Mouse (Mus musculus) midbrain, embryonic 14.5 days (tissue): Measurements from ENCODE around the gene Mfsd4b4. TPM values are rescaled to one million over a fixed set of nuclear protein-coding genes. Genes with fewer than 3 reads are reported as not detected.

ENCODE experiments used
- ATAC-seq: fragments of 200-750 bp; cut with Nextera tagmentation; 2 replicates; pipeline ENCODE4 v1.8.0; 2017; ENCODE audit warnings: moderate number of reproducible peaks, moderate library complexity; ENCODE audit not compliant: low FRiP score, low TSS enrichment
- DNase-seq: peaks from one replicate; pipeline ENCODE4 v3.0.0-alpha.2; 2015
- H3K27ac ChIP-seq: fragments of 300-500 bp; sonication (generic); replicated peaks from 2 replicates; pipeline ENCODE4 v1.5.1; 2014; ENCODE audit warnings: mild to moderate bottlenecking, low read depth, low read length, moderate library complexity
- H3K27me3 ChIP-seq: fragments of 300-500 bp; sonication (generic); 2 replicates; pipeline ENCODE4 v1.6.1; 2014; ENCODE audit warnings: low read length, control low read depth, mixed read lengths; ENCODE audit not compliant: control insufficient read depth, insufficient read depth
- H3K36me3 ChIP-seq: fragments of 300-500 bp; sonication (generic); 2 replicates; pipeline ENCODE4 v1.6.1; 2014; ENCODE audit warnings: low read length, control low read depth; ENCODE audit not compliant: control insufficient read depth, insufficient read depth
- H3K4me1 ChIP-seq: fragments of 300-500 bp; sonication (generic); 2 replicates; pipeline ENCODE4 v1.6.1; 2014; ENCODE audit warnings: mild to moderate bottlenecking, antibody characterized with exemption, low read length, control low read depth; ENCODE audit not compliant: control insufficient read depth, insufficient read depth
- H3K4me2 ChIP-seq: fragments of 300-500 bp; sonication (generic); 2 replicates; pipeline ENCODE4 v1.6.1; 2014; ENCODE audit warnings: mild to moderate bottlenecking, low read length, moderate library complexity
- H3K4me3 ChIP-seq: fragments of 300-500 bp; sonication (generic); replicated peaks from 2 replicates; pipeline ENCODE4 v1.5.1; 2014; ENCODE audit warnings: low read depth, low read length
- H3K9ac ChIP-seq: fragments of 300-500 bp; sonication (generic); replicated peaks from 2 replicates; pipeline ENCODE4 v1.6.1; 2014; ENCODE audit warnings: mild to moderate bottlenecking, low read length, moderate library complexity
- H3K9me3 ChIP-seq: fragments of 300-500 bp; sonication (generic); 2 replicates; pipeline ENCODE4 v1.6.1; 2016; ENCODE audit warnings: low read length, control low read depth, mixed read lengths; ENCODE audit not compliant: control insufficient read depth
- WGBS: fragments of 180-500 bp; shearing (Covaris S2); extraction: QIAGEN DNeasy Blood & Tissue Kit; methylation state at CpG from one replicate; pipeline ENCODE4 v1.1.7; 2014; 5-methylcytosine and 5-hydroxymethylcytosine counted together
- polyA plus RNA-seq: library from polyadenylated mRNA; unstranded; fragments of >200 nt; fragmentation: Nextera tagmentation; extraction: Ambion mirVana; gene quantifications from 2 replicates; pipeline ENCODE4 v1.2.1, GENCODE M21; 2014

Mfsd4b4 gene
- polyA plus RNA-seq, 1 experiment from 2014 or later: 5.0 TPM

DNA sequence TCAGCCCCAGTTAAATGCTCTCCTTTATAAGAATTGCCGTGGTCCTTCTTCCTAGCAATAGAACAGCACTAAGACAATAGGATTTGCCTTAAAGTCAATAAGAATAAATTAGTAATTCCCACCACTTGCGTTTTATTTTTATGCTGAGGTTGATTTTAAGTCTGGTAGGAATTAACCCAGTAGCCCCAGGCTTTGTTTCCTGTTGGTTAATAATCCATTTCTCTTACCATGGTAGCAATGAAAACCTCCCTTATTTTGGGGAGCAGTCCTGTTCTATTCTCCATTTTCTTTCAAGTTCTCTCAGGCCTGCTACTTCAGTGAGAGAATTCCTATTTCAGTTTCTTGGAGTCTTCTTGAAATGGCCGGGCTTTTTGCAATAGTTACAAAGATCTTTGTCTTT is 5.2 kb upstream of the Mfsd4b4 start:
- 0 out of 2 replicates have a peak, but pooled peaks cover 3% of the 10 kb centered on the region for H3K4me1 ChIP-seq
- no peak overlapping the region for H3K9ac ChIP-seq
- no peak overlapping the region for H3K4me2 ChIP-seq
- ATAC-seq: no peak
- WGBS: 73% methylated on average over 3 of the region's 3 CpGs
- H3K9me3 ChIP-seq: no peaks in the 10 kb centered on the region
- DNase-seq: no peak
- H3K4me3 ChIP-seq: no peak overlapping the region
- H3K27ac ChIP-seq: no peak overlapping the region
- no peaks in the 10 kb centered on the region for H3K27me3 ChIP-seq
- H3K36me3 ChIP-seq: no peaks in the 10 kb centered on the region

DNA sequence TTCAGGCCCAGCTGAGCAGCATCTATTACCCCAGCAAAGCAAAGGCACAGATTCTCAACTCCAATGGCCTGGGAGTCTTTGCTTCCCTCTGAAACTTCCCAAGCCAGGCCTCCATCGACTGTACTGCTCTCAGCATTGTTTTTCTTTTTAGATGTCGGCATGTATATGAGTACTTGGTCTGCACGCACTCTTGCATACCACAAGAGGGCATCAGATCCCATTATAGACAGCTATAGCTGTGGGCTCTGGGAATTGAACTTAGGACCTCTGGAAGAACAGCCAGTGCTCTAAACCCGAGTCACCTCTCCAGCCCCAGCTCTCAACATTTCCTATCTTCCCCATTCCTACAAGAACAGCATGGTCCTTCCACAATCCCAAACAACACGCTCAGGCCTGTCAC is 2.5 kb downstream of the Mfsd4b4 start:
- Histone ChIP-seq H3K4me3 (no peak overlapping the region), H3K36me3 (peaks cover 6% of the 10 kb centered on the region), H3K4me1 (peaks cover 13% of the 10 kb centered on the region; the same call in 1 of the 2 replicates), H3K27me3 (no peaks in the 10 kb centered on the region), H3K9ac (no peak overlapping the region), H3K27ac (no peak overlapping the region), H3K4me2 (no peak overlapping the region), H3K9me3 (no peaks in the 10 kb centered on the region)
- 85% methylated on average over 5 of the region's 5 CpGs for WGBS
- DNase-seq (no peak), ATAC-seq (no peak)

DNA sequence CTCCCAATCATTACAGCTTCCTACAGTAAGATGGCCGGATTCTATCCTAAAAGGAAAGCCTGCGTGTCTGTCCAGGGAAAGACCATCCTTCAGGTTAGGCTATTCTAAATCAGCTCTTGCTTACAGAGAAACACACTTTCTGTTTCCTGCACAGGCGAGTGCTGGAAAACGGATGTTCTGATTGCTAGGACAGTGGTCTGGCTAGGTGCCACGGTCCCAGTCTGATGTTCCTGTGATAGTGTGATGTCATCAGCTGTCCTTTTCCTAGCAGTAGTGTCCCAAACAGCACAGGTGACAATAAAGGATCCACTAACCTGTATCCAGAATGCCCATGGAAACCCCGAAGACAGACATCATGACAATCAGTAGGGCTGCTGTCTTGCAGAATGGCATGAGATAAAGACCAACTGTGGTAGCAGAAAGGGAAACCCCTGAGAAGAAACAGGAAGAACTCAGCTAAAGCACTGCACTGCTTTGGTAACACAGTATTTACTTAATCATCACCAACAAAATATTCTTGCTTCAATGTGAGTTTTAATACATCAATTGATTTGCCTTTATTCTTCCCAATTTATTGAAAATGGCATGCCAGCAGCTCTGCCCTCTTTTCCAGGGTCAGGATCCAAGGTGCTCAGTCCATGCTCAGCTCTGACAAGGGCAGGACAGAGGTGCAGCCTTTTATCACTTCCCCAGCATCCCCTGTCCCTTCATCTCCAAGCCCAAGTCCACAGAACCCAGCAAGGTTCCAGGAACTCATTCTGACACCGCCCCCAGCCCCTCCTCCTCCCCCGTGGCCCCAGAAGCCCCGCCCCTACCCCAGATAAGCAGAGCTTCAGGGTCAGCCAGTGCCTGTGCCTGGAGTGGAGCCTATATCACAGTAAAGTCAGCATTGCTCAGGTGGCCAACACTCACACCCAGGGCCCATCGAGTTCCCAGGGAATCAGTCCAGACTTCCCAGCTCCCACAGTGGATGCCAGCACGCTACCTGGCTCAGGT is 5.0 kb downstream of the Mfsd4b4 start:
- H3K9ac ChIP-seq: no peak overlapping the region
- ATAC-seq (no peak), DNase-seq (no peak)
- 74% methylated on average over 11 of the region's 11 CpGs for WGBS
- H3K4me2 ChIP-seq: no peak overlapping the region
- peaks cover 9% of the 10 kb centered on the region; the same call in 1 of the 2 replicates for H3K4me1 ChIP-seq
- H3K27me3 ChIP-seq: no peaks in the 10 kb centered on the region
- no peaks in the 10 kb centered on the region for H3K9me3 ChIP-seq
- peaks cover 6% of the 10 kb centered on the region for H3K36me3 ChIP-seq
- no peak overlapping the region for H3K4me3 ChIP-seq
- H3K27ac ChIP-seq: no peak overlapping the region

DNA sequence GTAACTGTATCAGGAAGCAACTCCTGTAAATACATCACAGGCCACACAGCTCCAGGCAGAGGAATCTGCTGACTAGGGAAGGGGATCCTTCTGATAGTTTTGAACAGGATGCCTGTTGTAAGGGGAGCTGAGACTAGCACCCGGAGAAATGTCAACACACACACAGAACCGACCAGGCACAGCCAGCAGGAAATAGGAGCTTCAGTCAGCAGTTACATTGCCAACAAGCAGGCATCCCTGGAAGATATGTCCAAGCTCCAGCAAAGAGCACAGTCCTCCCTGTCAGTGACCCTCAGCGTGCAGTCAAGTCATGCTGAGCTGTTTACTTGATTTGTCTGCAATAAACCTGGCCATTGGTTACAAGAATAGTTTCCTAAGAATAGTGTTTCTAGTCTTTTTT is 10.4 kb downstream of the Mfsd4b4 start:
- H3K27ac ChIP-seq: no peak overlapping the region
- no peak overlapping the region for H3K9ac ChIP-seq
- H3K9me3 ChIP-seq: no peaks in the 10 kb centered on the region
- H3K36me3 ChIP-seq: peaks cover 6% of the 10 kb centered on the region
- 78% methylated on average over 3 of the region's 3 CpGs for WGBS
- no peak for ATAC-seq
- no peaks in the 10 kb centered on the region for H3K27me3 ChIP-seq
- H3K4me3 ChIP-seq: no peak overlapping the region
- H3K4me1 ChIP-seq: no peaks in the 10 kb centered on the region
- H3K4me2 ChIP-seq: no peak overlapping the region
- DNase-seq: no peak

DNA sequence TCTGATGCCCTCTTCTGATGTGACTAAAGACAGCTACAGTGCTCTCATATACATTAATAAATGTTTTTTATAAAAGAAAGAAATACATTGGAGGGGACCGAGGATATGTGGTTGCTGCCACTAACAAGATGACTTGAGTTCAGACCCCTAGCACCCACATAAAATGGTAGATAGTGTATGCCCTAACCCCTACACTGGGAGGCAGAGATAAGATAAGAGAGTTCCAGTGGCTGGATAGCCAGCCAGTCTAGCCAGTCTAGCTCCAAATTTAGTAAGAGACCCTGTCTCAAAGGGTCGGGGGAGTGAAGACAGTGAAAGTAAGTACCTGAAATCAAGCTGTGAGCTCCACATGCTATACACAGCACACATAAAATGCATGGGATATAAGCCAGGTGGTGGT is 33.5 kb downstream of the Mfsd4b4 start:
- Histone ChIP-seq H3K4me2 (no peak overlapping the region), H3K27ac (no peak overlapping the region), H3K9ac (no peak overlapping the region), H3K36me3 (peaks cover 78% of the 10 kb centered on the region), H3K4me1 (no peaks in the 10 kb centered on the region), H3K27me3 (no peaks in the 10 kb centered on the region), H3K4me3 (no peak overlapping the region), H3K9me3 (no peaks in the 10 kb centered on the region)
- 88% methylated on average over 2 of the region's 2 CpGs for WGBS
- DNase-seq (no peak), ATAC-seq (no peak)

DNA sequence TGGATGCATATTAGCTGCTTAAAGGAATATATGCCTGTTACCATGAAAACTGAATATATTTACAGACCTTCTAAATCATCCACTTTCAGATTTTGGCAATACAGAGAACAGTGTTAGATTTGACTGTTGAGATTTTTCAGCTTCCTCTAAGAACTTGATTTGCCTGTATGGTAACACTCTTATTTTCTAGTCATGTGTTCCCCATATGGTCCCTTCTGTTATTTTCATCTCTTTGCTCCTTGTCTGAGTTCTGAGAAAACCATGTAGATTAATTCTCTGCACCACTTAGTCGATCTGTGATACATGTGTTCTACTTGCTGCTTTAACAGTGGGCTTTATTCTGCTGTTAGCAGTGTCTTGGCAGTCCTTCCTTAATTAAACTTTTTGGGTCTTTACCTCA is 56.4 kb downstream of the Mfsd4b4 start:
- no peak for DNase-seq
- Histone ChIP-seq H3K27me3 (no peaks in the 10 kb centered on the region), H3K9ac (no peak overlapping the region), H3K9me3 (no peaks in the 10 kb centered on the region), H3K4me1 (no peaks in the 10 kb centered on the region), H3K36me3 (peaks cover 55% of the 10 kb centered on the region), H3K27ac (no peak overlapping the region), H3K4me3 (no peak overlapping the region), H3K4me2 (no peak overlapping the region)
- no peak for ATAC-seq
- 96% methylated on average over 1 of the region's 1 CpGs for WGBS

Other genes with a start within 250 kb of the Mfsd4b4 start
- gene Rev3l, start 167.1 kb downstream of the Mfsd4b4 start, polyA plus RNA-seq: 64.1 and 68.1 TPM in 2 replicates
- gene Mfsd4b2, start 27.7 kb upstream of the Mfsd4b4 start, polyA plus RNA-seq: not detected in 2 replicates
- gene Mfsd4b3, start 60.9 kb upstream of the Mfsd4b4 start, polyA plus RNA-seq: not detected in 2 replicates
- not detected in 2 replicates for gene Mfsd4b5, start 87.4 kb upstream of the Mfsd4b4 start, polyA plus RNA-seq
- 0.35 and 0.50 TPM in 2 replicates for gene Mfsd4b1, start 126.0 kb upstream of the Mfsd4b4 start, polyA plus RNA-seq
- 1.2 and 3.2 TPM in 2 replicates for gene Slc16a10, start 243.0 kb upstream of the Mfsd4b4 start, polyA plus RNA-seq